Mouse (Mus musculus) ES-Bruce4 (cell line): ENCODE data around the gene Adamts20. TPM values are rescaled to one million over a fixed set of nuclear protein-coding genes. Genes with fewer than 3 reads are reported as not detected.

Experiments used
- H3K27ac ChIP-seq: 2 replicates; pipeline ENCODE4 v1.5.1; 2012; ENCODE audit warnings: low read length, inconsistent platforms; ENCODE audit not compliant: insufficient read depth
- H3K27me3 ChIP-seq: 2 replicates; pipeline ENCODE4 v1.6.1; 2012; ENCODE audit warnings: mild to moderate bottlenecking, low read length, inconsistent platforms; ENCODE audit not compliant: control insufficient read depth, poor library complexity, insufficient read depth, severe bottlenecking
- H3K36me3 ChIP-seq: 2 replicates; pipeline ENCODE4 v1.6.1; 2012; ENCODE audit warnings: inconsistent platforms, mild to moderate bottlenecking, low read length, moderate library complexity; ENCODE audit not compliant: control insufficient read depth, poor library complexity, insufficient read depth, severe bottlenecking
- H3K4me1 ChIP-seq: one replicate; pipeline ENCODE4 v1.8.1; 2011; ENCODE audit warnings: low read length; ENCODE audit not compliant: control insufficient read depth, insufficient read depth
- H3K4me3 ChIP-seq: 2 replicates; pipeline ENCODE4 v1.5.1; 2011; ENCODE audit warnings: low read depth, mild to moderate bottlenecking, low read length
- H3K9ac ChIP-seq: 2 replicates; pipeline ENCODE4 v1.6.1; 2012; ENCODE audit warnings: low read depth, mild to moderate bottlenecking, inconsistent platforms; ENCODE audit not compliant: poor library complexity, severe bottlenecking
- H3K9me3 ChIP-seq: replicated peaks from 2 replicates; pipeline ENCODE4 v1.6.1; 2012; ENCODE audit warnings: mild to moderate bottlenecking, low read length, inconsistent platforms; ENCODE audit not compliant: control insufficient read depth, poor library complexity, insufficient read depth, severe bottlenecking
- CTCF ChIP-seq: IDR thresholded peaks from one replicate; pipeline ENCODE4 v1.8.1; 2011; ENCODE audit warnings: low read depth, low read length
- EP300 ChIP-seq: IDR thresholded peaks from 2 replicates; pipeline ENCODE4 v1.6.1; 2011; ENCODE audit warnings: low read depth, low read length; ENCODE audit not compliant: insufficient read depth
- POLR2A ChIP-seq: IDR thresholded peaks from one replicate; pipeline ENCODE4 v1.8.1; 2011; ENCODE audit warnings: low read length; ENCODE audit not compliant: insufficient read depth
- polyA plus RNA-seq: library from polyadenylated mRNA; stranded (reverse); fragments of >200 nt; gene quantifications from 2 replicates; pipeline ENCODE4 v1.2.4, GENCODE M21; 2011; ENCODE audit warnings: low read depth; ENCODE audit not compliant: missing spikeins, insufficient read depth, insufficient read length

Adamts20 gene
- polyA plus RNA-seq, 1 experiment = 0.42 TPM

DNA sequence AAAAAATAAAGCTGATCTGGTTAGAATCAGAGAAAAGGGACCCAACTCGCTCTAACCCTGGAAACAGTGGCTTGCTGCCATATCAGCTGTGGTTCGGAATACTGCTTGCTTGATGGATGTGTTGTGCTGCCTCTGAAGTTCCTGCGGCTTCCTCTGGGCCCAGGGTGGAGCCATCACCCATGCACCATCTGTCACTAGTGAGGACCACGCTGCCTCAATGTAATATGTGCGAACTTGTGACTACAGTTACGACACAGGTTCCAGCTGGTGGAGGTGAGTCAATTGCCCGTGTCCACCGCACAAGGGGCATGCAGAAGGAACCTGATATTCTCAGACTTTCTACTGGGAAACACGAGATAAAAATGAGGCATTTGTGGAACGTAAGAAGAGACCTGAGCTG, 202.0 kb downstream of the Adamts20 start:
- no peaks in the 10 kb centered on the region for H3K4me1 ChIP-seq
- no peak overlapping the region for H3K27ac ChIP-seq
- TF ChIP-seq CTCF (no peak), POLR2A (no peak), EP300 (no peak)
- no peaks in the 10 kb centered on the region for H3K27me3 ChIP-seq
- H3K9me3 ChIP-seq = no peaks in the 10 kb centered on the region
- H3K36me3 ChIP-seq = no peaks in the 10 kb centered on the region
- no peak overlapping the region for H3K9ac ChIP-seq
- no peak overlapping the region for H3K4me3 ChIP-seq

GRCm38 (mm10) chr15:94259497-94259896, 205.7 kb downstream of the Adamts20 start:
- Histone ChIP-seq H3K4me3 (no peak overlapping the region), H3K27ac (no peak overlapping the region), H3K4me1 (no peaks in the 10 kb centered on the region), H3K36me3 (no peaks in the 10 kb centered on the region), H3K27me3 (no peaks in the 10 kb centered on the region), H3K9ac (no peak overlapping the region), H3K9me3 (no peaks in the 10 kb centered on the region)
- TF ChIP-seq CTCF (no peak), EP300 (no peak), POLR2A (no peak)

GRCm38 (mm10) chr15:94255538-94255937, 209.7 kb downstream of the Adamts20 start:
- no peak overlapping the region for H3K27ac ChIP-seq
- TF ChIP-seq EP300 = no peak
- TF ChIP-seq POLR2A = no peak
- TF ChIP-seq CTCF = no peak
- H3K4me3 ChIP-seq = no peak overlapping the region
- H3K4me1 ChIP-seq = no peaks in the 10 kb centered on the region
- H3K9me3 ChIP-seq = no peaks in the 10 kb centered on the region
- no peak overlapping the region for H3K9ac ChIP-seq
- no peaks in the 10 kb centered on the region for H3K36me3 ChIP-seq
- H3K27me3 ChIP-seq = no peaks in the 10 kb centered on the region

- Histone ChIP-seq H3K27me3 (no peaks in the 10 kb centered on the region), H3K4me3 (no peak overlapping the region), H3K9me3 (no peaks in the 10 kb centered on the region), H3K4me1 (no peaks in the 10 kb centered on the region), H3K36me3 (no peaks in the 10 kb centered on the region), H3K27ac (no peak overlapping the region), H3K9ac (no peak overlapping the region)
- TF ChIP-seq POLR2A = no peak
- TF ChIP-seq EP300 = no peak
- TF ChIP-seq CTCF = no peak
These were observed 210.2 kb downstream of the Adamts20 start for GRCm38 (mm10) chr15:94254861-94255516.

- TF ChIP-seq EP300 (no peak), CTCF (no peak), POLR2A (no peak)
- no peak overlapping the region for H3K9ac ChIP-seq
- H3K36me3 ChIP-seq = no peaks in the 10 kb centered on the region
- no peaks in the 10 kb centered on the region for H3K4me1 ChIP-seq
- H3K27me3 ChIP-seq = no peaks in the 10 kb centered on the region
- no peak overlapping the region for H3K27ac ChIP-seq
- H3K9me3 ChIP-seq = no peaks in the 10 kb centered on the region
- H3K4me3 ChIP-seq = no peak overlapping the region
These were observed 210.9 kb downstream of the Adamts20 start for GRCm38 (mm10) chr15:94254091-94254860.

DNA sequence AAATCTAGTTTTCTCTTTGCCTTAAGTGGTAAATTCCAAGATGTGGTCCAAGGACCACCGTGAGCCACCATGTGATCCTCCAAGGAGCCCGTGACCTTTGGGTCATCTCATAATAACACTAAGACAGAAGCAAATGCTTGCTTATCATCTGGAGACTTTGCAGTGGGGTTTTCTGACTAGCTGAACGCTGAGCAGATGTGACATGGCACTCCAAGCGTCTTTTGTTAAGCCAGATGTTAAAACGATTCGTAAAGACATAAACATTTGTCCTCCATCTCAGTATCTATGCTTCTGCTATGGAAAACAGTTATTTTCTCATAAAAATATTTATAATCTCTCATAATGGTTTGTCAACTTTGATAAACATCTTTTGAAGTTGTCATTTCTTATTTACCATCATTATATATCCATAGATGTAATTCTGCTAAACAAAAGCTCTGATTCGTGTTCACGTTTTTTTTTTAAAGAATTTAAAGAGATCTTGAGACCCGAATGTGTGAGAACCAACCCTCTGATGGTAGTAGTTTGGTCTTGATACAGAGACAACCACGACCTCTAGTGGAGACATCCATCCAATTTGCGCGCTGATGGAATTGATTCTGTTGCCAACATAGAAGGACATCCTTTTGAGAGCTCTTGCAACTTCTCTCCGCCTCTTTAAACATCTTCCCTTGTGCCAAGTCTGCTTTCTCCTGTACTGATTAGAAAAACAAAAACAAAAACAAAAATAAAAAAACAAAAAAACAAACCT, 212.1 kb downstream of the Adamts20 start:
- Histone ChIP-seq H3K9me3 (no peaks in the 10 kb centered on the region), H3K4me3 (no peak overlapping the region), H3K9ac (no peak overlapping the region), H3K27me3 (no peaks in the 10 kb centered on the region), H3K27ac (no peak overlapping the region), H3K36me3 (no peaks in the 10 kb centered on the region), H3K4me1 (no peaks in the 10 kb centered on the region)
- TF ChIP-seq EP300 = no peak
- no peak for TF ChIP-seq POLR2A
- TF ChIP-seq CTCF = no peak
